Mouse (Mus musculus) neural tube, embryonic 15.5 days (tissue): Measurements from ENCODE around the gene Ppp5c. TPM values are rescaled to one million over a fixed set of nuclear protein-coding genes. Genes with fewer than 3 reads are reported as not detected.

Experiments
- ATAC-seq: fragments of 200-750 bp; cut with Nextera tagmentation; 2 replicates; pipeline ENCODE4 v1.8.0; 2017; ENCODE audit warnings: mild to moderate bottlenecking, moderate TSS enrichment, moderate library complexity; ENCODE audit not compliant: low FRiP score
- H3K27ac ChIP-seq: fragments of 300-500 bp; sonication (generic); replicated peaks from 2 replicates; pipeline ENCODE4 v1.5.1; 2015; ENCODE audit warnings: mild to moderate bottlenecking, inconsistent platforms
- H3K27me3 ChIP-seq: fragments of 300-500 bp; sonication (generic); replicated peaks from 2 replicates; pipeline ENCODE4 v1.6.1; 2015; ENCODE audit warnings: inconsistent platforms
- H3K36me3 ChIP-seq: fragments of 300-500 bp; sonication (generic); 2 replicates; pipeline ENCODE4 v1.6.1; 2015; ENCODE audit warnings: inconsistent platforms
- H3K4me1 ChIP-seq: fragments of 300-500 bp; sonication (generic); 2 replicates; pipeline ENCODE4 v1.6.1; 2015; ENCODE audit warnings: inconsistent platforms
- H3K4me2 ChIP-seq: fragments of 300-500 bp; sonication (generic); 2 replicates; pipeline ENCODE4 v1.6.1; 2015; ENCODE audit warnings: inconsistent platforms, mild to moderate bottlenecking, moderate library complexity
- H3K4me3 ChIP-seq: fragments of 300-500 bp; sonication (generic); replicated peaks from 2 replicates; pipeline ENCODE4 v1.5.1; 2015; ENCODE audit warnings: mild to moderate bottlenecking, inconsistent platforms
- H3K9ac ChIP-seq: fragments of 300-500 bp; sonication (generic); replicated peaks from 2 replicates; pipeline ENCODE4 v1.6.1; 2015; ENCODE audit warnings: mild to moderate bottlenecking, inconsistent platforms
- H3K9me3 ChIP-seq: fragments of 300-500 bp; sonication (generic); replicated peaks from 2 replicates; pipeline ENCODE4 v1.6.1; 2016; ENCODE audit warnings: inconsistent platforms
- WGBS: fragments of 180-500 bp; shearing (Covaris S2); methylation state at CpG from one replicate; pipeline ENCODE4 v1.1.7; 2015; ENCODE audit warnings: mixed read lengths; 5-methylcytosine and 5-hydroxymethylcytosine counted together
- polyA plus RNA-seq: library from polyadenylated mRNA; unstranded; fragments of >200 nt; fragmentation: Nextera tagmentation; extraction: Ambion mirVana; gene quantifications from 2 replicates; pipeline ENCODE4 v1.2.1, GENCODE M21; 2015

The Ppp5c gene
- polyA plus RNA-seq, 1 experiment from 2014 or later: 128 TPM

- Histone ChIP-seq H3K4me3 (no peak overlapping the region), H3K9me3 (no peaks in the 10 kb centered on the region), H3K4me1 (no peaks in the 10 kb centered on the region), H3K4me2 (no peak overlapping the region), H3K27ac (no peak overlapping the region), H3K27me3 (no peaks in the 10 kb centered on the region), H3K36me3 (peaks cover 99% of the 10 kb centered on the region), H3K9ac (no peak overlapping the region)
- ATAC-seq: no peak
- 92% methylated on average over 16 of the region's 16 CpGs for WGBS
Measured at GRCm38 (mm10) chr7:17009326-17010009, 18.3 kb downstream of the Ppp5c start.

GRCm38 (mm10) chr7:17007300-17007699 lies 20.4 kb downstream of the Ppp5c start:
- Histone ChIP-seq H3K9ac (no peak overlapping the region), H3K4me2 (no peak overlapping the region), H3K27ac (no peak overlapping the region), H3K4me3 (no peak overlapping the region), H3K36me3 (peaks cover 84% of the 10 kb centered on the region), H3K27me3 (no peaks in the 10 kb centered on the region), H3K9me3 (no peaks in the 10 kb centered on the region), H3K4me1 (0 out of 2 replicates have a peak, but pooled peaks cover under 1% of the 10 kb centered on the region)
- WGBS: 92% methylated on average over 4 of the region's 4 CpGs
- no peak for ATAC-seq

- Histone ChIP-seq H3K27me3 (no peaks in the 10 kb centered on the region), H3K4me1 (0 out of 2 replicates have a peak, but pooled peaks cover 4% of the 10 kb centered on the region), H3K9me3 (no peaks in the 10 kb centered on the region), H3K27ac (0 out of 2 replicates have a peak overlapping the region, but pooled peaks have one; percentile 13), H3K9ac (no peak overlapping the region), H3K4me2 (no peak overlapping the region), H3K4me3 (no peak overlapping the region), H3K36me3 (peaks cover 59% of the 10 kb centered on the region)
- ATAC-seq: no peak
- 93% methylated on average over 7 of the region's 7 CpGs for whole genome bisulfite sequencing
Measured at GRCm38 (mm10) chr7:17004716-17005115, 23.0 kb downstream of the Ppp5c start.

GRCm38 (mm10) chr7:17003230-17003960 lies 24.3 kb downstream of the Ppp5c start:
- 0 out of 2 replicates have a peak overlapping the region, but pooled peaks have one; percentile 2 for H3K27ac ChIP-seq
- peaks cover 8% of the 10 kb centered on the region; the same call in 1 of the 2 replicates for H3K4me1 ChIP-seq
- no peaks in the 10 kb centered on the region for H3K27me3 ChIP-seq
- 87% methylated on average over 7 of the region's 7 CpGs for WGBS
- H3K4me3 ChIP-seq: no peak overlapping the region
- no peak overlapping the region for H3K4me2 ChIP-seq
- peaks cover 46% of the 10 kb centered on the region for H3K36me3 ChIP-seq
- no peaks in the 10 kb centered on the region for H3K9me3 ChIP-seq
- no peak for ATAC-seq
- H3K9ac ChIP-seq: no peak overlapping the region

- H3K4me1 ChIP-seq: peaks cover 12% of the 10 kb centered on the region; the same call in 1 of the 2 replicates
- no peak overlapping the region for H3K4me2 ChIP-seq
- H3K36me3 ChIP-seq: peaks cover 38% of the 10 kb centered on the region
- 18% methylated on average over 7 of the region's 7 CpGs for WGBS
- no peak overlapping the region for H3K4me3 ChIP-seq
- peak; percentile 74 for ATAC-seq
- H3K27ac ChIP-seq: 0 out of 2 replicates have a peak overlapping the region, but pooled peaks have one; percentile 33
- no peaks in the 10 kb centered on the region for H3K27me3 ChIP-seq
- no peak overlapping the region for H3K9ac ChIP-seq
- no peaks in the 10 kb centered on the region for H3K9me3 ChIP-seq
Measured at GRCm38 (mm10) chr7:17002375-17003195, 25.1 kb downstream of the Ppp5c start.

- peaks cover 33% of the 10 kb centered on the region for H3K4me1 ChIP-seq
- no peak overlapping the region for H3K9ac ChIP-seq
- H3K9me3 ChIP-seq: no peaks in the 10 kb centered on the region
- 31% methylated on average over 4 of the region's 4 CpGs for WGBS
- H3K27ac ChIP-seq: no peak overlapping the region
- no peak overlapping the region for H3K4me3 ChIP-seq
- H3K27me3 ChIP-seq: 0 out of 2 replicates have a peak, but pooled peaks cover 3% of the 10 kb centered on the region
- H3K4me2 ChIP-seq: no peak overlapping the region
- ATAC-seq: peak; percentile 4; the same call in 1 of the 2 replicates
- peaks cover 9% of the 10 kb centered on the region for H3K36me3 ChIP-seq
Measured at GRCm38 (mm10) chr7:16999650-17000049, 28.1 kb downstream of the Ppp5c start.

- no peak for ATAC-seq
- Histone ChIP-seq H3K4me1 (peaks cover 33% of the 10 kb centered on the region), H3K9ac (no peak overlapping the region), H3K27ac (no peak overlapping the region), H3K36me3 (peaks cover 6% of the 10 kb centered on the region; the same call in 1 of the 2 replicates), H3K9me3 (no peaks in the 10 kb centered on the region), H3K4me3 (no peak overlapping the region), H3K4me2 (no peak overlapping the region), H3K27me3 (0 out of 2 replicates have a peak, but pooled peaks cover 3% of the 10 kb centered on the region)
- WGBS: 76% methylated on average over 4 of the region's 4 CpGs
Measured at GRCm38 (mm10) chr7:16999233-16999632, 28.5 kb downstream of the Ppp5c start.

GRCm38 (mm10) chr7:16995345-16995744 lies 32.4 kb downstream of the Ppp5c start:
- 85% methylated on average over 4 of the region's 4 CpGs for WGBS
- no peak overlapping the region for H3K27ac ChIP-seq
- H3K9ac ChIP-seq: peak overlapping the region; percentile 45; the same call in 1 of the 2 replicates

GRCm38 (mm10) chr7:16994400-16994799 lies 33.3 kb downstream of the Ppp5c start:
- no peak for ATAC-seq

More at GRCm38 (mm10) chr7:16995345-16995744, 32.4 kb downstream of the Ppp5c start:
- peak overlapping the region; percentile 53 for H3K4me2 ChIP-seq
- peaks cover 48% of the 10 kb centered on the region for H3K4me1 ChIP-seq
- H3K4me3 ChIP-seq: peak overlapping the region; percentile 40
- 0 out of 2 replicates have a peak, but pooled peaks cover 3% of the 10 kb centered on the region for H3K27me3 ChIP-seq
- no peaks in the 10 kb centered on the region for H3K36me3 ChIP-seq
- no peak for ATAC-seq
- no peaks in the 10 kb centered on the region for H3K9me3 ChIP-seq

GRCm38 (mm10) chr7:16993651-16994399 lies 33.9 kb downstream of the Ppp5c start:
- H3K4me1 ChIP-seq: peaks cover 48% of the 10 kb centered on the region
- no peaks in the 10 kb centered on the region for H3K9me3 ChIP-seq
- 0 out of 2 replicates have a peak, but pooled peaks cover 3% of the 10 kb centered on the region for H3K27me3 ChIP-seq
- H3K4me3 ChIP-seq: peak overlapping the region; percentile 40
- peak overlapping the region; percentile 45 for H3K9ac ChIP-seq
- H3K36me3 ChIP-seq: no peaks in the 10 kb centered on the region
- peak; percentile 60 for ATAC-seq
- H3K27ac ChIP-seq: peak overlapping the region; percentile 67
- peak overlapping the region; percentile 53 for H3K4me2 ChIP-seq
- WGBS: 8% methylated on average over 27 of the region's 27 CpGs

More at GRCm38 (mm10) chr7:16994400-16994799, 33.3 kb downstream of the Ppp5c start:
- peaks cover 50% of the 10 kb centered on the region for H3K4me1 ChIP-seq
- H3K27ac ChIP-seq: peak overlapping the region; percentile 67
- H3K4me2 ChIP-seq: peak overlapping the region; percentile 53
- H3K36me3 ChIP-seq: no peaks in the 10 kb centered on the region
- H3K4me3 ChIP-seq: peak overlapping the region; percentile 40
- 15% methylated on average over 20 of the region's 20 CpGs for WGBS
- no peaks in the 10 kb centered on the region for H3K9me3 ChIP-seq
- H3K9ac ChIP-seq: peak overlapping the region; percentile 45
- H3K27me3 ChIP-seq: 0 out of 2 replicates have a peak, but pooled peaks cover 3% of the 10 kb centered on the region
